Mouse (Mus musculus) cerebellum, adult 9-11 months (tissue): ENCODE results near the gene 1700020A23Rik.

Experiments used
- DNase-seq: peaks from one replicate; pipeline ENCODE4 v3.0.0; 2022

The 1700020A23Rik gene

DNA sequence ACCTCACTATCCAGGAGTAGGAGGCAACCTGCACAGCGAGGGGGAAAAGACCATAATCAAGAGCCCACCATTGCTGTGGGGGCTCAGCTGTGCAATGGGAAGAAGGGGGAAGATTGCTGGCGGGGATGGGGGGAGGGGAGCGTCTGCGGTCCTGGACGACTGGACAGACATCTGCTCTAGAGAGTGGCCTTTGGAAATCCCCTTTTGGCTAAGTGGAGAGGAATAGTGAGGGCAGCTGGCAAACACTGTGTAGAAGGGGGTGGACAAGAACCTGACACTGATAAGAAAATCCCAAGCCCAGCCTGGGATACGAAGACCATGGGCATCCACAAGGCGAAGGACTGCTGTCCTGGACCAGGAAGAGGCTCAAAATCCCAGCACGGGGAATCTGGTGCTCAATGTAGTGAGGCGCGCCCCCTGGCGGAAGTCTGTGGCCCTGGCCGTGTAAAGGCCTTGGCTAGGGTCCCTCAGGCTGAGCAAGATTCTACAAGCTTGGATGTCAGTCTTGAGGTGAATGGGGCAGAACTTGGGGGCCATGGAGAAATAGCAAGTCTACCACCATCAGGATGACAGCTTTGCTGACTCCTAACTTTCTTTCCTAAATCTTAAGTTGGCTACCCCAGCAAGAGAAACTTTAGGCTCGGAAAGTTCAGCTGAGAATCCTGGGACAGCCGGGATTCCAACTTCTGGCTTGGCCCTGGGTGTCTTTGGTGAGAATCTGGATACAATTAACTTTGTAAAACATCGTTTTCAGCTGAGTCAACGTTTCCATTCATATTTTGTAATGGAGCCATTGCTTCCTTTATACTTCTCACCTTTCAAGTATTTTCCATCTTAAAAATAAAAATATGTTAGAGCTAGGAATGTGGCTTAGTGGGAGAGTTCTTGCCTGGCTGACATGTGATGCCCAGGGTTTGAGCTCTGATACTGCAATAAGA is 6.8 kb downstream of the 1700020A23Rik start:
- peak; percentile 79 for DNase-seq

GRCm38 (mm10) chr2:130412775-130413174 is 7.7 kb downstream of the 1700020A23Rik start:
- no peak for DNase-seq

DNA sequence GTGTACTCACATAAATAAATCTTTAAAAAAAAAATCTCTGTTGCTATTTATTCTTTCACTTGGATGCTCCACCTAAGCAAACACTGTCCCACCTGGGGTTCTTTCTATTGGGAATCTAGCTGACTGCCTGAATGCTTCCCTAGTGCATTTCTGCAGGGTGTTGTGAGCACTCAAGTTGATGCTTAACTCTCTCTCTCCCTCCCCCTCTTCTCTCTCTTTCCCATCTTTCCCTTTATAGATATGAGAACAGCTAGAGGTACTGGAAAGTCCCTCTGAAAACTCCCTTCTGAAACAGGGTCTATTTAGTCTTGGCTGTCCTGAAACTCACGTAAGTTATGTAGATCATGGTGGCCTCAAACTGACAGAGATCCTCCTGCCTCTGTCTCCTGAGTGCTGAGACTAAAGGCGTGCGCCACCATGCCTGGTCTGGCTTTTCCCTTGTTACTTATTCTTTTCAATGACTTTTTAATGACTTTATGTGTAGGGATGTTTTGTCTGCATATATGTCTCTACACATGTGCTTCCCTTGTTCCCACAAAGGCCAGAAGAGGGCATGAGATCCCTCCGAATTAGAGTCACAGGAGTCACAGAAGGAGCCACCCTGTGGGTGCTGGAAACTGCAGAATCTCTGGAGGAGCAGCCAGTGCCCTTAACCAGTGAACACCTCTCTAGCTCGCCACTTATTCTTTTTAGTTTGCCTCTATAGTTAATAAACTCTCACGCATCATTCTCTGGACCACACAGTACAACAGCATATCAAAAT is 9.2 kb downstream of the 1700020A23Rik start:
- DNase-seq = no peak

DNA sequence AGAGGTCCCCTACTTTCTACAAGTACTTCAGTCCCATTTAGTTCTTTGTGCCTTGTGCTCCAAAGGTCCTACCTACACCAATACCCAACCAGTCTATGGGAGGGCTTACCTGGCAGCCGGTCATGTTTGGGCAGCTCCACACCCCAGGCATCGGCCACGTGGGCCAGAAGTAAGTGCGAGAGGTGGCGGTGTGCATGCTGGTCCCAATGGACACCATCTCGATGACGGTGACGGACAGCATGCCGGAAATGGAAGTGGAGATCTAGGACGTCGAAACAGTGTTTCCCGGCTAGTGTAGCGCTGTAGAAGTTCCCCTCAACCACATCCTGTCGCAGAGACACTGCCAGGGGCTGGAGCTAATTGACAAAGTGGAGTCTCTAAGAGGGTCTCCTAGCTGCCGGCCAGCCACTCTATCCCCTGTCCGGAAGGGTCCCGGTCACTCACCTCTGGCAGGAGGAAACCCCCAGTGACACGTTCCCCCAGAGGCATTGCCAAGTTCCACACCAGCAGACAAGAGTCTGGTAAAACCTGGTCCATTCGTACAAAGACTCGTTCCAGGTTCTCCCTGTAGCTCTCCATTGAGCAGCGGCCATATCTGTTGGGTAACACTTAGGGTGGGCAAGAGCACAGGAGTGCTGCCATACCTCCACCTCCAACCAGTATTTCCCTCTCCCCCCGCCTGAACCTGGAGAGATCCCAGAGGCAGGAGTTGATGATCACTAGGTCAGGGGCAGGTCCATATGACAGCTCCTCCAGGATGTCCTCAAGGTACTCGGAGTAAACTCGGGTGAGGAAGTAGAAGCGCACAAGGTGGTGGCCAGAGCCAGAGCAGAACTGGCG is 16.9 kb downstream of the 1700020A23Rik start:
- peak; percentile 56 for DNase-seq

- peak; percentile 87 for DNase-seq
These were observed 18.5 kb downstream of the 1700020A23Rik start for GRCm38 (mm10) chr2:130423397-130424125.

- DNase-seq = peak; percentile 94
These were observed 19.2 kb downstream of the 1700020A23Rik start, which contains the start of the genes Vps16 and Pced1a for GRCm38 (mm10) chr2:130424126-130424853. Gene Vps16 (plus strand): TSS chr2:130424339. Gene Pced1a (minus strand): TSS chr2:130424701.

DNA sequence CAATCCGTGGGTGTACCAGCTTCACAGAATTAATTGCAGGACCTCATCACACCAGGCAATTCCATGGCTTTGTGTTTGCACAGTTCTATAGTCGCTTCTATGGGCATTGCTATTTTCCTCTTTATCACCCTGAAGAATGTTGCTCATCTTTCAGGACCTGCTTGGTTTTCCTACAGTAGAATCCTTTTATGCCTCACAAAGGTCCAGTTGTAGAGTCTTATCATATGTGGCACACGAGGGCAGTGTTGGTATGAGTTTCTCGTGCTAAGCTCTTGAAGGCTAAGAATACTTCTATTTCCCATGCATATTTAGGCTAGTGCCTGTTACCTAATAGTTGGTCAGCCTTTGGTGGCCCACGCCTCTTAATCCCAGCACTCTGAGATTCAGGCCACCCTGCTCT is 20.1 kb downstream of the 1700020A23Rik start:
- no peak for DNase-seq

GRCm38 (mm10) chr2:130429851-130430250 is 24.8 kb downstream of the 1700020A23Rik start:
- no peak for DNase-seq

DNA sequence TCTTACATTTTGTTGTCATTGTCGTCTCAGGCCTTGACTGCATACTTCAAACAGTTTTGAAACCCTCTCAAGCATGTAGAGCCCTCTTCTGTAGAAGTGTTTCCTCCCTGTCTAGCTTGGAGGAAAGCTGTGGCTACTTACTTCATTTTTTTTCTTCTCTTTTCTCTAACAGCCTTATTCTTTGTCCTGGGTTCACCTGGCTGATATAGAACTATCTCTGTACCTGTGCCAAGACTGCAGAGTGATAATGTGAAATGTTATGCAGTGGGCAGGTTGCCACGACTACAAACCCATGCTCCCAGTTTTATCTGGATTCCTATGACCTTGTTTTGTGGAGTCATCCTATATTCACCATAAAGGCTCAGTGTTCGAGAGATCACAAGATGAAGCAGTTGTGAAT is 25.4 kb downstream of the 1700020A23Rik start:
- DNase-seq = no peak

DNA sequence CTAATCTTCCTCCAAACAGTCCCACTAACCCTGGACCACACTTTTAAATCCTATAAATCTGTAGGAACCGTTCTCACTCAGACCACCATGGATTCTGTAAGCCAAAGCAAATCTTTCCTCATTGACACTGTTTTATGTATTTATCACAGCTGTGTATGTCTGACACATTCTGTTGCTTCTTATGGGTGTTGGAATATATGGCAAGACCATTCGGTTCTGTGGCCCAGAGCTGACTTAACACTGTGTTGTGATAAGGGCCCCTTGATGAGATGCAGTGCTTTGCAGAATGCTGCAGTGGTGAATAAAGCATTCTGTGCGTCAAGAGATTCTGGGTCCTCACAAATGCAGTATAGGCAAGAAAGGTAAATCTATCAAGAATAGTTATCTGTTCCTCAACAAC is 27.1 kb downstream of the 1700020A23Rik start:
- DNase-seq = no peak

DNA sequence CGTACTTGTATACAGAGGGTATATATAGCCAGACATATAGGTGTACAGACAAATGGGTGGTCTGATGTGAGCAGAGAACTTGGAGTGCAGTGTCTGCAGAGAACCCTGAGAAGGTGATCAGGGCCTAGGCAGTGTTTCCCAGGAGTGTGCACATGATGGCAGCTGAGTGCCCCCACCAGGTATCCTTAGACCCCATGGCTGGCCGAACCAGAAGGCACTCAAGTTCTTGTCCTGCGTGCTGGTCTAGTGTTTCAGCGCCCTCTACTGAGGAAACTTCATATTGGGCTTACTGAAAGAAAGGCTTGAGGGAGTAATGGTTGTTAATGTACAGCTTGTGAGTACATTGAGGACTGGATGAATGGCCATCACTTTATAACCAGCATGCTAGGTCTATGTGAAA is 28.1 kb downstream of the 1700020A23Rik start:
- DNase-seq = no peak

DNA sequence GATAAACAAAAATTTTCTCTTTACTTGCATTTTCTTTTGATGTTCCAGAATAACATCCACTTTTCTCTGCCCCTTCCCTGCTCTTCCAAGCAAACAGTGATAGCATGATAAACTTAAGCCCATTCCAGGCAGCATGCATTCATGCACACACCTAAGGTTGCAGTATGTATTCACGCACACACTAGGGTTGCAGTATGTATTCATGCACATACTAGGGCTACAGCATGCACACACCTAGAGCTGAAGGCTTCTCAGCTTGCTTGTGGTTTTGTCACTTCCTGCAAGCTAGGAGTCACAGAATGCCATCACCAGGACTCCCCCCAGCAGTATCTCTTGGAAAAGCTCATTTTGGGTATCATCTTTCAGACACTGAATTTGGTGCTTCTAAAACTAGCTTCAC is 31.7 kb downstream of the 1700020A23Rik start:
- no peak for DNase-seq

GRCm38 (mm10) chr2:130438861-130439260 is 33.8 kb downstream of the 1700020A23Rik start:
- no peak for DNase-seq

DNA sequence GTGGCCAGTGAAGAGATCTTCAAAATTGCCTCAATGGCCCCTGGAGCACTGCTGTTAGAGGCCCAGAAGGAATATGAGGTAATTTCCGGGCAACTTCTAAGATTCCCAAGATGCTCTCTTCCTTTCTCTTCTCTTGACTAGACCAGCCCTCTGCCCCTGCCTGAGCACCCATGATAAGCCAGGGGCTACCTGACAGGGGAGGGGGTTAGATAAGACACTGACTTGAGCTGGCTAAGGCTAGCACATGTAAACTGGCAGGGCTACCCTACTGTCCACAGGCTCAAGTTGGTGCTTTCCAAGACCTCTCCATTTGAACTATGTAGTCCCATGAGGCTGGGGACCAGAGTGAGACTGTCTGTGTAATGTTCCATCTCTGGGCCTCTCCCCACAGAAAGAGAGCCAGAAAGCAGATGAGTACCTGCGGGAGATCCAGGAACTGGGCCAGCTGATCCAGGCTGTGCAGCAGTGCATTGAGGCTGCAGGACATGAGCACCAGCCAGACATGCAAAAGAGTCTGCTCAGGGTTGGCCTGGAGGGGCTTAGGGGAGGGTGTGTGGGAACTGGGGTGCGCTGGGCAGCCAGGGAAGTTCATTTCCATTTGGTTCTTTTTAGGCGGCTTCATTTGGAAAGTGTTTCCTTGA is 34.9 kb downstream of the 1700020A23Rik start:
- DNase-seq = no peak

GRCm38 (mm10) chr2:130442162-130442561 is 37.1 kb downstream of the 1700020A23Rik start:
- DNase-seq = no peak

GRCm38 (mm10) chr2:130448449-130448848 is 43.4 kb downstream of the 1700020A23Rik start:
- no peak for DNase-seq

GRCm38 (mm10) chr2:130449021-130449793 is 44.1 kb downstream of the 1700020A23Rik start:
- no peak for DNase-seq

DNA sequence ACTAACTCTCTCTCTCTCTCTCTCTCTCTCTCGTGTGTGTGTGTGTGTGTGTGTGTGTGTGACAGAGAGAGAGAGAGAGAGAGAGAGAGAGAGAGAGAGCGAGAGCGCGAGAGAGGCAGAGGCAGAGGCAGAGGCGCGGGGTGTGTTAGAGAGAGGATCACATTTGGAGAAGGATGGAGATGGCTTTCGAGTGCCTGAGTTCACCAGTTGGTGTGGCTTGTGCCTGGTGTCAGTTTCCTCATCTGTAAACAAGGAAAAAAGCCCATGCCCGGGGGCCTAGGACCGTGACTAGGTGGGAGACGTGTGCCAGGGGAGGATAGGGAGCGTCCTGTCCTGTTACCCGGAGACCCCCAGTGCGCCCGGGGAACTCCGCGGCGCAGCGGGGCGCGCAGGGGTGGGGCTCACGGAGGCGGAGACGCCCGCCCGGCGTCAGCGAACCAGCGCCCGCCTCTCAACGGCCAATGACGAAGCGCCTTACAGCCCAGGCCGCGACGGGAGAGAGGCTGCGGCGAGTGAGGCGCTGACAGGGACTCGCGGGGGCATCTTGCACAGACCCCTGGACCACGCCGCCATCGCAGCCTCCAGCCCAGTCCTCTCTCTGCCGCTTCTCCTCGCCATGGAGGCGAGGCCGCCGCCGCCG is 44.9 kb downstream of the 1700020A23Rik start, which contains the start of gene Ptpra:
Gene Ptpra (plus strand): TSS at position 485 of the 640 bp plus-strand sequence.
- DNase-seq = peak; percentile 90

- peak; percentile 81 for DNase-seq
These were observed 45.4 kb downstream of the 1700020A23Rik start for GRCm38 (mm10) chr2:130450434-130450796.
